Mouse (Mus musculus): ENCODE data around the gene St7. TPM values are rescaled to one million over a fixed set of nuclear protein-coding genes. Genes with fewer than 3 reads are reported as not detected.

The St7 gene
- polyA plus RNA-seq, 1 experiment from 2014 or later = 24.5 TPM

DNA sequence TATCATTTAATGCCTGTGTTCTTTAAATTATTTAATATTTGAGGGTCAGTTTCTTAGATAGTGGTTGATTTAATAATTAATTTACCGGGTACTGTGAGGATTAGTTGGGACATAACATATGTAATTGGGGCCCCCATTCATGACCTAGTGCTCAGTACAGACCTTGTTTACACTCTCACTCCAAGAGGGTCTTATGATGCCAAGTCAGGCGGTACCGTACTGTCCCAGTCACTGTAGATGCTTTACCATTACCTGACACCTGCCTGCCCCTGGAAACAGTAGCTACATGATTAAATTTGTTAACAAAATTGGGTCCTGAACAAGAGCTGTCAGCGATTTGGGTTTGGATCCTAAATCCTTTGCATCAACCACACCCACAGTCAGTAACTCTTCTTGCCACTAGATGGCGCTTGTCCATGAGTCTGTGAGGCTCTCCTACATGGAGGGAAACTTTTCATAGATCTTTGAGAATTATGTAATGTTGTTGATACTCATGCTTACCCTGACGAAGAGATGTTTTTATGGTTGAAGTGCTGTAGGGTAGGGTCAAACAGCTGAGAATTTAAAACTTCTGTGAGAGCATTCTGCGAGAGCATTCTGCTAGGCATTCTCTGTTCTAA lies 33.2 kb downstream of the St7 start:
- DNase-seq (ENCODE audit: low spot score) (peak; percentile 89), ATAC-seq (peak; percentile 84)
- no peak overlapping the region; the same call in 1 of the 2 replicates for H3K9ac ChIP-seq (replicated peaks; ENCODE audit: low read depth)
- H3K27me3 ChIP-seq (replicated peaks; ENCODE audit: insufficient read depth, low read length) = no peaks in the 10 kb centered on the region
- H3K9me3 ChIP-seq (ENCODE audit: low read length) = no peaks in the 10 kb centered on the region
- H3K4me3 ChIP-seq (ENCODE audit: low read depth, low read length) = peak overlapping the region; percentile 20; the same call in 1 of the 2 replicates
- no peaks in the 10 kb centered on the region for H3K36me3 ChIP-seq (ENCODE audit: insufficient read depth, low read length)
- H3K27ac ChIP-seq (ENCODE audit: low read length) = no peak overlapping the region
- TF ChIP-seq CTCF (IDR thresholded peaks at IDR 0.05) (peak; percentile 95), EP300 (IDR thresholded peaks at IDR 0.05) (no peak)
- peak overlapping the region; percentile 40 for H3K4me2 ChIP-seq (replicated peaks; ENCODE audit: low read depth, low read length)
- no peaks in the 10 kb centered on the region; the same call in 1 of the 2 replicates for H3K4me1 ChIP-seq (ENCODE audit: insufficient read depth, low read depth, low read length)
- WGBS = 26% methylated on average over 7 of the region's 7 CpGs

DNA sequence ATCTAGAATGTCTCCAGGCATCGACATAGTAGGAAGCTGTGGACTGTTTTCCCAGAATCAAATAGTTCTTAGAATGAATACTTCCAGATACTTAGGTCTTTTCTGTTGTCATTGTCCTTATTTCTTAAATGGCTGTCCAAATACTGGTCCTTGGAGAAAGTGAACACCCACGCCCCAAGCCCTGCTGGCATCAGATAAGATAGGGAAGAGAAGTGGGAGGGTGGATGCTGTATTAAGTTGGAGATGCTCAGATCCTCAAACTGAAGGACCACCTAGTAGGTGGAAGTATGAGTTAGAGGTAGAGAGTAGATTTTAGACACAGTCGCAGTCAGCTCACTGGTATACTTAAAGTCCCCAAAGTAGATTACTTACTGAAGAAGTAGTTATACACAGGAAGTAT lies 34.5 kb downstream of the St7 start:
- Histone ChIP-seq H3K4me2 (replicated peaks; ENCODE audit: low read depth, low read length) (no peak overlapping the region), H3K27me3 (replicated peaks; ENCODE audit: insufficient read depth, low read length) (no peaks in the 10 kb centered on the region), H3K27ac (ENCODE audit: low read length) (no peak overlapping the region), H3K9me3 (ENCODE audit: low read length) (no peaks in the 10 kb centered on the region), H3K4me3 (ENCODE audit: low read depth, low read length) (no peak overlapping the region), H3K36me3 (ENCODE audit: insufficient read depth, low read length) (no peaks in the 10 kb centered on the region), H3K4me1 (ENCODE audit: insufficient read depth, low read depth, low read length) (no peaks in the 10 kb centered on the region; the same call in 1 of the 2 replicates), H3K9ac (replicated peaks; ENCODE audit: low read depth) (no peak overlapping the region)
- TF ChIP-seq EP300 (IDR thresholded peaks at IDR 0.05) (no peak), CTCF (IDR thresholded peaks at IDR 0.05) (no peak)
- ATAC-seq (no peak), DNase-seq (ENCODE audit: low spot score) (no peak)
- WGBS = 80% methylated on average over 3 of the region's 3 CpGs

DNA sequence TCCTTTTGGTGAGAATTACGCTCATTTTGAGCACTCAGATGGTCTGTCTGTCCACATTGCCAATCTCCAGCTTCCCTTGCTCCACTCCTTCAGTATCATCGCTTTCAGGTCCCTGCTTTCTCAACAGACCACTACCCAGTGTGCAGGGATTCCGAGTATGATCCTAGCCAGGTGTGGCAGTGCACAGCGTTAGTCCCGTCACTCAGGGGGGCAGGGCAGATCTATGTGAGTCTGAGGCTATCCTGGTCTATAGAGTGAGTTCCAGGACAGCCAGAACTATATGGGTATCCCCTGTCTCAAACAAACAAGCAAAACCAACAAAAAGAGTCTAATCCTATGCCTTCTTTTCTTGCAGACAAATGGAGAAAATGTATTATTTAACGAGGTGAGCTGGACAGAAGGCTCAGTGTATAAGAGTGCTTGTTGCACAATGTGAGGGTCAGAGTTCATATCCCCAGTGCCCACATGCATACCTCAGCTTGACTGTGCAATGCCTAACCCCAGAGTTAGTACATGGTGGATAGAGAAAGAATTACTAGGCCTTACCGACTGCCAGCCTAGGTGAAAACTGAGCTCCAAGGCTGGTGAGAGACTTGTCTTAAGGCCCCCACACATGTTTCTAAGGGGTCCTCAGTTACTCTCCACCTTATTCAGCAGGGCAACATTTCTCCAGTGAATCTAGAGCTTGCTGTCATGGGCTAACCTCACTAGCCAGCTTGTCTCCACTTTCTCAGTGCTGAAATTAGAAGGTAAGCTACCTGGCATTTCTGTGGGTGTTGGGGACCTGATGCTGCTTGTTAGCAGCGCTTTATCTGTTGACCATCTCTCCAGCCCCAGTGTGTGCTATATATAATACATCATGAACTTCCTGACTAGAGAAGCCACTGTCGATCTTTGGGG lies 35.4 kb downstream of the St7 start:
- ATAC-seq = no peak
- no peaks in the 10 kb centered on the region for H3K36me3 ChIP-seq (ENCODE audit: insufficient read depth, low read length)
- DNase-seq (ENCODE audit: low spot score) = no peak

DNA sequence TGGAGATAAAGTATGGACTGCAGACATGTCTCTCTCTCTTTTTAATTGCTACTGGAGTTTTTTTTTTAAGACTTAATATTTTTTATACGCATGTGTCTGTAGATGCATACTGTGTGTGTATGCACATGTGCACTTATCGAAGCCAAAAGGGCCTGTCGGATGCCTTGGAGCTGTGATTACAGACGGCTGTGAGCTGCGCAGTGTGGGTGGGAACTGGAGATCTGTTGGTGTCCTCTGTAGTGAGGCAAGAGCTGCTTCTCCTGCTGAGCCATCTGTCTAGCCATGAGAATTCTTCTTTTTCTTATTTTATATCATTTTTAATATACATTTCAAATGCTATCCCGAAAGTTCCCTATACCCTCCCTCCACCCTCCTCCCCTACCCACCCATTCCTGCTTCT lies 37.4 kb downstream of the St7 start:
- Histone ChIP-seq H3K4me3 (ENCODE audit: low read depth, low read length) (no peak overlapping the region), H3K27ac (ENCODE audit: low read length) (no peak overlapping the region), H3K9me3 (ENCODE audit: low read length) (no peaks in the 10 kb centered on the region), H3K36me3 (ENCODE audit: insufficient read depth, low read length) (no peaks in the 10 kb centered on the region), H3K9ac (replicated peaks; ENCODE audit: low read depth) (no peak overlapping the region), H3K27me3 (replicated peaks; ENCODE audit: insufficient read depth, low read length) (no peaks in the 10 kb centered on the region), H3K4me1 (ENCODE audit: insufficient read depth, low read depth, low read length) (no peaks in the 10 kb centered on the region; the same call in 1 of the 2 replicates), H3K4me2 (replicated peaks; ENCODE audit: low read depth, low read length) (no peak overlapping the region)
- peak; percentile 61; the same call in 1 of the 2 replicates for ATAC-seq
- 67% methylated on average over 6 of the region's 6 CpGs for WGBS
- peak; percentile 47 for DNase-seq (ENCODE audit: low spot score)
- TF ChIP-seq EP300 (IDR thresholded peaks at IDR 0.05) (no peak), CTCF (IDR thresholded peaks at IDR 0.05) (no peak)

More for the DNA sequence above, 35.4 kb downstream of the St7 start:
- Histone ChIP-seq H3K27ac (ENCODE audit: low read length) (no peak overlapping the region), H3K9me3 (ENCODE audit: low read length) (no peaks in the 10 kb centered on the region), H3K9ac (replicated peaks; ENCODE audit: low read depth) (no peak overlapping the region), H3K4me3 (ENCODE audit: low read depth, low read length) (no peak overlapping the region), H3K4me1 (ENCODE audit: insufficient read depth, low read depth, low read length) (no peaks in the 10 kb centered on the region; the same call in 1 of the 2 replicates), H3K27me3 (replicated peaks; ENCODE audit: insufficient read depth, low read length) (no peaks in the 10 kb centered on the region), H3K4me2 (replicated peaks; ENCODE audit: low read depth, low read length) (no peak overlapping the region)
- WGBS = 77% methylated on average over 9 of the region's 9 CpGs
- TF ChIP-seq EP300 (IDR thresholded peaks at IDR 0.05) = no peak
- no peak for TF ChIP-seq CTCF (IDR thresholded peaks at IDR 0.05)

DNA sequence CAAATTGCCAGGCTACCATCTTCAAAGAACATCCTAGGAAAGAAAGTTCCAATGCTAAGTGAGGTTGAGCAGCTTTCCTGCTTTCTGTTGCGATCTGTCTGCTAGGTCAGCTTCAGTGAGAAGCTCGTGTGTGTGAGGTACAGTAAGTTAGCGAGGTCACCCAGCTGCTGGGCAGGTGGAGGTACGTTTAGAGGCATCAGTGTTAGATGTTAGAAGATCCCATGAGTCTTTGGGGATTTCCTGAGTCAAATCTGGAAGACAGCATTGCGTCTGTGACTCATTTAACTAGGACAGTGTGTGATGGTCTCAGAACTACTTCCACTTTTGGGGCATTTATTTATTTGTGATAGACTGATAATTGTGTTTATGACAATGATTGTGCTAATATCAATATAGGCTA lies 39.0 kb downstream of the St7 start:
- no peaks in the 10 kb centered on the region for H3K36me3 ChIP-seq (ENCODE audit: insufficient read depth, low read length)
- H3K4me3 ChIP-seq (ENCODE audit: low read depth, low read length) = no peak overlapping the region
- ATAC-seq (no peak), DNase-seq (ENCODE audit: low spot score) (no peak)
- 66% methylated on average over 5 of the region's 5 CpGs for WGBS
- H3K9ac ChIP-seq (replicated peaks; ENCODE audit: low read depth) = no peak overlapping the region
- no peaks in the 10 kb centered on the region for H3K9me3 ChIP-seq (ENCODE audit: low read length)
- no peaks in the 10 kb centered on the region for H3K27me3 ChIP-seq (replicated peaks; ENCODE audit: insufficient read depth, low read length)
- no peaks in the 10 kb centered on the region for H3K4me1 ChIP-seq (ENCODE audit: insufficient read depth, low read depth, low read length)
- no peak overlapping the region for H3K4me2 ChIP-seq (replicated peaks; ENCODE audit: low read depth, low read length)
- no peak for TF ChIP-seq EP300 (IDR thresholded peaks at IDR 0.05)
- TF ChIP-seq CTCF (IDR thresholded peaks at IDR 0.05) = no peak
- no peak overlapping the region for H3K27ac ChIP-seq (ENCODE audit: low read length)

GRCm38 (mm10) chr6:17733951-17734411 lies 41.2 kb downstream of the St7 start:
- H3K4me3 ChIP-seq (ENCODE audit: low read depth, low read length) = no peak overlapping the region
- no peak overlapping the region for H3K4me2 ChIP-seq (replicated peaks; ENCODE audit: low read depth, low read length)
- H3K9me3 ChIP-seq (ENCODE audit: low read length) = no peaks in the 10 kb centered on the region
- no peaks in the 10 kb centered on the region for H3K27me3 ChIP-seq (replicated peaks; ENCODE audit: insufficient read depth, low read length)
- no peak for DNase-seq (ENCODE audit: low spot score)
- TF ChIP-seq EP300 (IDR thresholded peaks at IDR 0.05) (no peak), CTCF (IDR thresholded peaks at IDR 0.05) (no peak)
- H3K9ac ChIP-seq (replicated peaks; ENCODE audit: low read depth) = no peak overlapping the region
- WGBS = 66% methylated on average over 8 of the region's 8 CpGs
- H3K4me1 ChIP-seq (ENCODE audit: insufficient read depth, low read depth, low read length) = no peaks in the 10 kb centered on the region
- ATAC-seq = peak; percentile 54; the same call in 1 of the 2 replicates
- no peaks in the 10 kb centered on the region for H3K36me3 ChIP-seq (ENCODE audit: insufficient read depth, low read length)
- H3K27ac ChIP-seq (ENCODE audit: low read length) = no peak overlapping the region

All from lung, postnatal 0 days (tissue).